Mouse (Mus musculus): ENCODE results near the gene Fkbp10. TPM values are rescaled to one million over a fixed set of nuclear protein-coding genes. Genes with fewer than 3 reads are reported as not detected.

The Fkbp10 gene
- total RNA-seq, 2 experiments from 2014 or later: 4.7 to 5.7 TPM

DNA sequence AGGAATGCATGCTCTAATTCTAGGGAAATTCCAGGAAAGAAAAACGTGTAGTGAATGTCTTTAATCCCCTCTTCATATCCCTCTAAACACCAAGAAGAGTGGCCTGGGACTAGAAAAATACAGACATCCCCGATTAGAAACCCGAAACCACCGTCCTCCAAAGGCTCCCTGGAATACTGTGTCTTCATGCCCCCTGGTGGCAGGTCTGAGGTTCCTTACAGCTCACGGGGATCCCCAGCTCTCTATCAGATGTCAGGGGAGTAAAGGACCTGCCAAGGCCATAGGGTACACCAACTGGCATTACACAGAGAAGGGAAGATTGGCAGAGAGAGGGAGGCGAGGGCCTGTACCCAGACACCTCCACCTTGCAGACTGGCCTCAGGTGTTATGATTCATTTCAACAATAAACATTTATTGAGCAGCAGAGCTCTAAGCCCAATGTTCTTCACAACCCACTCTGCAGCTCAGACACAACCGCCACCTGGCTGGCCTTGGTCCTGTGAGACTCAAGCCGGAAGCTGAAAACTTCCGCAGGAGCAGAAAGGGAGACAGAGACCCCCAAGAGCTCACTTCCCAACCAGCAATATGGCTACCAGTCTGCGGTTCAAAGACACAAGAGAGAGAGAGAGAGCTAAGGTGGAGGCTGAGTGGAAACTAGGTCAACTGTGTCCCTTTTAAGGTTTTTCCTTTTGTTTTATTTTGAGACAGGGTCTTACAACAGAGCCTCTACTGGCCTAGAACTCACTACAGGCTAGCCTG, 7.2 kb upstream of the Fkbp10 start:
- intact Hi-C loops (cut with DNase I): loop anchor here (1.0 kb wide), 1 partner anchor 46 kb away; no protein-coding TSS in a partner anchor
- DNase-seq (ENCODE audit: low spot score in 2 of 2): peak; percentile 62 to 69

DNA sequence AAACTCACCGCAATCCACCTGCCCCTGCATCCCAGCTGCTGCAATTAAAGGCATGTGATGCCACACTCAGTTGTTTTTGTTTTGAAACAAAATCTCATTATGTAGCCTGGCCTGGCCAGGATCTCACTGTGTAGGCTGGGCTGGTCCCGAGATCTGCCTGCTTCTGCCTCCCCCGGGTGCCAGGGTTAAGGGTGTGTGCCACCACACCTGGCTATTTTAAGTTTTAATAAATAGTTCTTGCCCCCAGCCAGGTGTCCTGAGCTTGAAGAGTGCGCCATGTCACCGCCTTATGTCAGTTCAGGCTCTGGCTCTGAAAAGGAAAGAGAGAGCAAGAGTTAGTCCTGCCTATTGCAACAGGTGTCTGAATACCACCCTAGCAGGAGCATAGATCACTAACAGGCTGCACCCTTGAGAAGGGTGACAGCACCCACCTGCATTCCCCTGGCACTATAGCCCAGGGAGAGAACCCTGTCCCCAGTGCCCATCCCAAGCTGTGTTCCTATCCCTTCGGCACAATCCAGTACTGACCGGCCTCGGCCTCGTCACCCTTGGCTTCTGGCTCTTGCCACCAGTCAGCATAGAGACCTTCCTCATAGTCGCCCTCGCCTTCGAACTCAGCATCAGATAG, 6.5 kb upstream of the Fkbp10 start:
- no peak for DNase-seq (ENCODE audit: low spot score in 2 of 2)
- intact Hi-C loops (cut with DNase I): loop anchor here (1.0 kb wide), 1 partner anchor 47 kb away; no protein-coding TSS in a partner anchor

DNA sequence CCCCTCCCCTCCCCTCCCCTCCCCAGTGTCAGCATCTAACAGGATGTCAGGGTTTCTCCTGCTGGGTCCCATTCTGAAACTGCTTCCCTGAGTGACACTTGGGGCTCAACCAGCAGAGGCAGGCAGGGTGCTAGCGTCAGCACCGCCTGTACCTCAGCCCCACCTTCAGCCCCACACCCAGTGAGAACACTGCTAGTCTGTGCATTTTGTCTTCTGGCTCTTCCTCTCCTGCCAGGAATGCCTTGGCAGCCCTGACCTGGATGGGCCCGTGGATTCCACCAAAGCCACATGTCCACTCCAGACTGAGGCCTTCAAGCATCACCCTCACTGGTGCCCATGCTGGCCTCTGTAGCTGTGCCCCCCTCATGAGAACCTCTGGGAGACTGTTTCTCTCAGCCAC, 5.8 kb upstream of the Fkbp10 start:
- no peak for DNase-seq (ENCODE audit: low spot score in 2 of 2)
- intact Hi-C loops (cut with DNase I): no loop called here

DNA sequence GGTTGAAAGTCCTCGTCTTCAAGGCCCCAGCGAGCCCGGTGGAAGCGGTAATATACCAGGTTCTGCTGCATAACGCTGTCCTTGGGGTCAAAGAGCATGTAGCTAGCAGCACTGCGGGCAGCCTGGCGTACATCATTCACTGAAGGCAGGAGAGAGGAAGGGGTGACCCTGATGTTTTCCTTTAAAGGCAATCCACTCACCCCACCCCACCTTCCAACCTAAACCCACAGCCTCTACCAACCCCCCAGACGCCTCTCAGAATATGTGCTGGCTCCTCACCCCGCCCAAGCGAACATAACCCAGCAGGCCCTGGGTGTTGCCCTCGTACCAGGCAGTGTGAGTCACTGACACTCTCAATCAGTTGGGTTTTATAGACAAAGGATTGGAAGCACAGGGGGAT, 3.8 kb upstream of the Fkbp10 start:
- intact Hi-C loops (cut with DNase I): no loop called here
- DNase-seq (ENCODE audit: low spot score in 2 of 2): no peak

DNA sequence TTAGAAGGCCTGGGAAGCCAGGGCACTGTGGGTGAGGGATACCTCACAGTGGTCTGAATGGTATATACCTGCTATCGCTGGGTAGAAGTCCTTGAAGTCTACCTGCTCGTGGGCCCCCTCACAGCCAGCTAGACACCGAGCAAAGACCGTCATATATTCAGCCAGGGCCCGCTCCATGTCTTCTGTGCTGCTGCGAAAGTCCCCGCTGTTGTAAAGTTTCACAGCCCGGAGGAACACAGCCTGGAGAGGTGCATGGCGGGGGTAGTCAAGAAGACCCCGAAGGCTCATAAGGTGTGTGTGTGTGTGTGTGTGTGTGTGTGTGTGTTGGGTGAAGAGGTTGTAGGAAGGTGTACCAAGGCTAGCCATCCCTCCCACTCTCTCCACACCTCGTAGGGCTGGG, 2.0 kb upstream of the Fkbp10 start:
- intact Hi-C loops (cut with DNase I): no loop called here
- DNase-seq (ENCODE audit: low spot score in 2 of 2): no peak

DNA sequence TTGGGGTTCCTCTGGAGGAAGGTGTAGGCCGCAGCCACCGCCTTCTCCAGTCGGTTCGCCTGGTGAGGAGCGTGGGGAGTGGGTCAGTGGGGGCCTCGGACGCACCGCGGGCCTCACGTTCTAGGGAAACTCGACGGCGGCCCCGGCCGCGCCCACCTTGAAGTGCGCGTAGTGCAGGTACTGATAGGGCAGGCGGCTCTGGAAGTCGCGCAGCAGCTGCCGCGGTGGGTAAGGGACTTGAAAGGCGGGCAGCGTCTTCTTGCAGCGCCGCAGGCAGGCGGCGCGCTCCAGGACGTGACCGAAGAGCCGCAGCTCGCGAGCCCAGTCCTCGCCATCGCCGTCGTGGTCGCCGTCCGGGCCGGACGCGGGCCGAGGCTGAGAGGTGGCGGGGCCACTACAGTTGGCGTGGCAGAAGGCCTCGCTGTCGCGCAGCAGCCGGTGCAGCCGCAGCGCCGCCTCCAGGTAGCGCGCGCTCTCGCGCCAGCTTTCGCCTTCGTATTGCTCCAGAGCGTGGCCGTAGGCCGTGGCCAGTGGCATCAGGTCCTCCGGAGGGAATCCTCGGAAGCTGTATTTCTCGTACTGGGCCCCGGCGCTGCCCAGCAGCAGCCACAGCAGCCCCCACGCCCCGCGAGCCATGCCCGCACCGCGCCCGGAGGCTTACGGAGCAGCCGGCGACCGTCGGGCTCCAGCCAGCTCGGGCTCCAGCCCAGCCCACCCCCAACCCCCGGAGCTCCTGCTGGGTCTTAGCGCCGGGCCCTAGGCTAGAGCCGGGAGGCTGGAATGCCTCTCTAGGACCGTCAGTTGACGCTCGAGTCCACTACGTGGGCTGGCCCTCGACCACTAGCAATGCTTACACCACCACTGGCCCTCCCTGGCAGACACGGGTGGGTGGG, 1.2 kb upstream of the Fkbp10 start, which contains the start of gene P3h4:
P3h4 (minus strand) TSS at position 816 of the 893 bp plus-strand sequence.
- DNase-seq (ENCODE audit: low spot score in 2 of 2): peak; percentile 65 to 80
- intact Hi-C loops (cut with DNase I): no loop called here

DNA sequence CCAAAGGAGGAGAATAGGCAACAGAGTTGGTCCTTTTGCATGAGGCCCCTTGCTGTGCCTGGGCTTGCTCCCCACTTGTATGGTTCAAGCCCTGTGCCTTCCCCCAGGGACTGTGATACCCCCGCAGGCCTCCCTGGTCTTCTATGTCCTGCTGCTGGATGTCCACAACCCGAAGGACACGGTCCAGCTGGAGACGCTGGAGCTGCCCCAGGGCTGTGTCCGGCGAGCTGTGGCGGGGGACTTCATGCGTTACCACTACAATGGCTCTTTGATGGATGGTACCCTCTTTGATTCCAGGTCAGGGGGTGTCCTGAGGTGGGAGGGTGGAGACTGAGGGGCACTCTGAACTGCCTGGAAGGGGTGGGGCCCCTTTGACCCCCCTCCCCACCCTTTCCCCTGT, 6.0 kb downstream of the Fkbp10 start:
- intact Hi-C loops (cut with DNase I): no loop called here
- DNase-seq (ENCODE audit: low spot score in 2 of 2): no peak

DNA sequence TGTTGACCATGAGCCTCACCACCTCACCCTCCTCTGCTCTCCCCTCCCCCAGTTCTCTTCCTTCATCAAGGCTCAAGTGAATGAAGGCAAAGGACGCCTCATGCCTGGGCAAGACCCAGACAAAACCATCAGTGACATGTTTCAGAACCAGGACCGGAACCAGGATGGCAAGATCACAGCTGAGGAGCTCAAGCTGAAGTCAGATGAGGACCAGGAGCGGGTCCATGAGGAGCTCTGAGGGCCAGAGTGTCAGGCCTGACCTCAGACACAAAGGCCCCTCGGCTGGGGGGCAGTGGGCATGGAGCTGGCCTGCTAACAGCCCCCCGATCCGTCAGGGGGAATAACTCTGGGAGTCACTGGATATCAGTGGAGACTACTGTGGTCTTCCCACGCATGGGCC, 8.3 kb downstream of the Fkbp10 start:
- intact Hi-C loops (cut with DNase I): no loop called here
- no peak for DNase-seq (ENCODE audit: low spot score in 2 of 2)

DNA sequence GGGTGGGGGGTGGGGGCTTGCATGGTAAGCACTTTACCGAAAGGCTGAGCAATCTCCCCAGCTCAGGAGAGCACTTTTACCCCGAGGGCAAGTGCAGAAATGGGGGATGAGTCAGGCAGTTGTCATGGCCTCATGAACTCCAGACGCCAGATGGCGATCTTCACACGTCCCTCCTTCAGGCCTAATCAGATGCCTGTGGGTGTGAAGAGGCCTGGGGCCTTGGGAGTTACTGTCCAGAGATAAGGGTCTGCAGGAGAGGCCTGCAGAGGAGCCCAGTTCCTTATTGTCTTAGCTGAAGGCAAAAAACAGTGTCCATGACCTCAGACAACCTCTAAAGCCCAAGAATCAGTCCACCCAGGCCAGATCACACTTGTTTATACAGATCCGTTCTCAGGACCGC, 10.4 kb downstream of the Fkbp10 start:
- intact Hi-C loops (cut with DNase I): loop anchor here (2.0 kb wide), 1 partner anchor 47 kb away; the partner anchor contains the start of gene Klhl11
- DNase-seq (ENCODE audit: low spot score in 2 of 2): peak; percentile 62 to 68

DNA sequence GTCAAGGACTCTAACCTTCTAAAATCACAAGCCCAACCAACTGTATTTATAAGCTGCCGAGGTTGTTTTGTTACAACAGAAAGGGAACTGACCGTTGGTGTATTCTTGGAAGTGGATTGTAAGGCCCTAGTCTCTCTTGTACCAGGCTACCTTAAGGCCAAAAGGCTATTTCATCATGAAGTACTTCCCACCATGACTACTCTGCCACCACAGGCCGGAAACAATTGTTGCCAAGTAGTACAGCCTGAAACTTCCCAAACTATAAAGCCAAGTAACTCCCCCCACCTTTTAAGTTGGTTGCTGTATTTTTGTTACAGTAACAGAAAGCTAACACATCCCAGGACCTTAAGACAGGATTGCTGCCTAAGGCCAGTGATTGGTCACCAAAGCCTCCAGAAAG, 11.3 kb downstream of the Fkbp10 start:
- intact Hi-C loops (cut with DNase I): loop anchor here (2.0 kb wide), 1 partner anchor 46 kb away; the partner anchor contains the start of gene Klhl11

DNA sequence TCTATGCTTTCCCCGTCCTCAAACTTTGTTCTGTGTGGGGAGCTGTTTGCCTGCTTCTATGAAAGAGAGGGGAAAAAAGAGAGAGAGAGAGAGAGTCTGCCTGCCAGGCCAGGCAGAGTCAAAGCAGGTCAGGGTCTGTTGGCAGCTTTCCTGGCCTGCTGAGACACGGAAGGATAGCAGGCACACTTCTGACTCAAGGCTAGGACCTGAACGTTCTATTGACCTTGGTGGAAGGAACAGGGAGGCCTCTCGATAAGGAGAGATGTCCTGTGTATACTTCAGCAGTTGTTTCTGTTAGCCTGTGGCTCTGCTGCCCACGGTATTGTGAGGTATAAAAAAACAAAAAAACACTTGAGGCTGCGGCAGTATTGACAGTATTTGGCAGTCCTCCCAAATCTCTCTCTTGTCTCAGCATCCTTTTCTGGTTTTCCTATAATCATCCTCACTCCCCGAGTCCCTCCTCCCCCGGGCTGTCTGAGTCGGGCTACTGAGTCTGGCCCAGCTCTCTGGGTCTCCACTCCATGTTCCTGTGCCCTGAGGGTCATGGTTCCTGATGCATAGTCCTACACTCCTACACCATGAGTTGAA, 13.2 kb downstream of the Fkbp10 start:
- DNase-seq (ENCODE audit: low spot score in 2 of 2): no peak
- intact Hi-C loops (cut with DNase I): no loop called here

More for the DNA sequence above, 11.3 kb downstream of the Fkbp10 start:
- no peak for DNase-seq (ENCODE audit: low spot score in 2 of 2)

DNA sequence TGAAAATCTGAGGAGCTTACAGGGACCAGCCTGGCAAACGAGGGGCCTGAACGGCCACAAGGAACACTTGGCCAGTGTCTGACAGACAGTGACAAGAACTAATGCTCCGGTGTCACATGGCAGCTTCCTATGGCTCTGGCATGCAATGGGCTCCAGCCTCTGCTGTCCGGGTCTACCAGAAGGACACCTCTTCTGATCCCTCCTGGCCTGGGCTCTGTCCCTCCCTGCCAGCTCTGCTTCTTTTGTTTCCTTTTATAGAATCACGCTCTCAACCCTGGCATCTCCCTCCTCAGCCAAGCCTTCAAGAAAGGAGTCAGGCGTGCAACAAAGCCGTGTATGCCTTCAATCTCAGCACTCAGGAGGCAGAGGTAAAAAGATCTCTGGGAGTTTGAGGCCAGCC, 14.6 kb downstream of the Fkbp10 start:
- intact Hi-C loops (cut with DNase I): no loop called here
- no peak for DNase-seq (ENCODE audit: low spot score in 2 of 2)

DNA sequence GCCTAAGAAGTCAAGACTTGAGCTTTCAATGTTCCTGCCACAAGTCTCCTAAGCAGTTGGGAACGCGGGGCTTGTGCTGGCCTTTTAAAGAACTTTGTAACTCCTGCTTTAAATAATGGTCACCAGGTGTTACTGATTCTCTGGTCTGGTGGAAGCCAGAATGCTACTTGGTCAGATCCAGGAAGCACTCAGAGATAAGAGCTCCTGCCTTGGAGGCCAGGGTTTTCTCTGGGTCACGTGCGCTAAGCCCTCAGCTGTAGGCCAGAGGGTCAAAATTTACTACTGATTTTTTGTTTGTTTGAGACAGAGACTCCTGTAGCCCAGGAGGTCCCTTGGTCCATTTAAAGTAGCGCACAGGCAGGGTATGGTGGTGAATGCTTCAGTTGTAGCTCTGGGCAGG, 16.5 kb downstream of the Fkbp10 start:
- no peak for DNase-seq (ENCODE audit: low spot score in 2 of 2)
- intact Hi-C loops (cut with DNase I): no loop called here

DNA sequence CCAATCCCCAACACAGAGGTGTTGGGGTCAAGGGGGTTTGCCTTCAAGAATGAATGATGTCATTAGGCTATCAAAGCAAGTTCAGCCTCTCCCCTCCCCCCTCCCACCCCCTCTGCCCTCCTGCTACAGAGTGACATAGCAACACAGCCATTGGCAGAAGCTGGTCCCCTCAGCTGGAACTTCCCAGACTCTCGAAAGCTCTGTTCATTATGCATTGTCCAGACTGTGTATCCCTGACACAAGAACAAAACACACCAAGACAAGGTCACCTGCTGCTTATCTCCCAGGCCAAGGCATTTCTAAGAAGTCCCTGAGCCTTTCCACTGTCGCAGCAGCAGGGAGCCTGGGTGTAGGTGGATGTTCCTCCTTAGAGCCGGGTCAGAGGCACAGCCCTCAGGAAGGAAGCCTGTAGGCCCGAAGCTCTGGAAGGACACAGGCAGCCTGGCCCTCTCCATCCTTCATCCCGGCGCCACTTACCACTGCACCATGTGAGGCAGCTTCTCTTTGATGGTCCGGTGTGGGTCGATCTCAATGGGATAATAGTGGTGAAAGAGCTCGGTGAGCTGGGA, 20.3 kb downstream of the Fkbp10 start:
- intact Hi-C loops (cut with DNase I): no loop called here
- DNase-seq (ENCODE audit: low spot score in 2 of 2): no peak

DNA sequence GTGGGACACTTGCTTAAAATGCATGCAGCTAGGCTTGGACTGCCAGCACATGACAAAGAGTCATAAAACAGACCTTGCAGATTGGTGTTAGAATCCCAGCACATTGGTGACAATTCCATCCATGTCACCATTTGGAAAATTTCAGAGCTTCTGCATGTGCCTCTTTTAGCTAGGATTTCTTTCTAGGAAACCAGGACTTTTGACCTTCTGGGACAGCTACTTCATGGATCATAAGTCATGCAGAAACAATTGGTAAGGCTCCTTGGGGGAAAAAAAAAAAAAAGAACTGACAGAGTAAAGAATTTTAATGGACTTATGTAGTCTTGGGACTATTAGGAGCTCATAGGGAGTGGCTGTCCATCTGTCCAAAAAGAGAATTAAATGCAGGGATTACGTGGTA, 22.4 kb downstream of the Fkbp10 start:
- DNase-seq (ENCODE audit: low spot score in 2 of 2): no peak
- intact Hi-C loops (cut with DNase I): no loop called here

DNA sequence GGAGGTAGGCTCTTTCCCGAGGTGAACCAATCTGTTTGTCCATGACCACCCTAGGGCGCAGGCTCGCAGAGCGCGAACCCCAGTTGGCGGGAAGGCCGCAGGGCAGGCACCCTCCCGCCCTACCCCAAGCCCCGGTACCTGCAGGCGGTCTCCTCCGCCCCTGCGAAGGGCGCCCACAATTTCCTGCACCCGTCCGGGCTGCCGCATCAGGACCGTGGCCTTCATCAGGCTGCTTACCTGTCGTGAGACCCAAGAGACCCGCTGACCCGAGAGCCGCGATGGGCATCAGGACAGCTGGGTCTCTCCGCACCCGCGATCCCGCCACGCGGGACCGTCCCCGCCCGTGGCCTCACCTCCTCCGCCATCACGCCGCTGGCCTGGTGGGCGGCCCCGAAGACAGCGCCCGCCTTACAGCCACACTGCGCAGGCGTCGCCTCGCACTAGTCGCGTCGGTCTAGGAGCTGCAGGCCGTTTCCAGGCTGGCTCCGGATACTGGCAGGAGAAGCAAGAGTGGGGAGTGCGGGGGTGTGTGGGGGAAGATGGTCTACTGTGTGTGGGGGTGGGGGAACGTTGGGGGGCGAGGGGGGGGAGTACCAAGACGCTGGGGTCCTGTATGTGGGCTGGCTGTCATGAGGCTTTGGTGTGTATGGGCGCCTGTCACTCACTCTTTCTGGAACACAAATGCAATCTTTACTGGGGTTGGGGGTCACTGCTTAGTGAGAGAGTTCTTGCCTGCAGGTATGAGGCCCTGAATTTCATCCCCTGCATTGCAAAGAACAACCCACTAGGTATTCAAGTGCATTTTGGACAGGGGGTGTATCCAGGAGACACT, 25.4 kb downstream of the Fkbp10 start:
- intact Hi-C loops (cut with DNase I): no loop called here

DNA sequence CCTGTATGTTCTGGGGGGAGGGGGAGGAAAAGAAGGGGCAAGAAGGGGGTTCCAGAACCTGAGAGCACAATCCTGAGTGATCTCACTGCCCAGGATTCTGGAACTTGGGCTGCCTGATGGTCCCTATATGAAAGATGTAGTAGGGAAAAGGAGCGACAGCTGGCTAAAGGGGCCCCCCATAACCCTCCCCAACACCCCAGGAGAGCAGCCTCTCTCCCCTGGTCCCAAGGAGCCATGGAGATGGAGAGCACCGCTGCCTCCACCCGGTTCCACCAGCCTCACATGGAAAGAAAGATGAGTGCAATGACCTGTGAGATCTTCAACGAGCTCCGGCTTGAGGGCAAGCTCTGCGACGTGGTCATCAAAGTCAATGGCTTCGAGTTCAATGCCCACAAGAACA, 26.3 kb downstream of the Fkbp10 start, which contains the start of the genes Nt5c3b and Klhl10:
Nt5c3b (minus strand) TSS at position 12 of the 400 bp plus-strand sequence.
Klhl10 (plus strand) TSS at position 121 of the 400 bp plus-strand sequence.
- intact Hi-C loops (cut with DNase I): no loop called here
- DNase-seq (ENCODE audit: low spot score in 2 of 2): no peak

More for the DNA sequence above, 25.4 kb downstream of the Fkbp10 start:
- DNase-seq (ENCODE audit: low spot score in 2 of 2): peak; percentile 85 to 87

DNA sequence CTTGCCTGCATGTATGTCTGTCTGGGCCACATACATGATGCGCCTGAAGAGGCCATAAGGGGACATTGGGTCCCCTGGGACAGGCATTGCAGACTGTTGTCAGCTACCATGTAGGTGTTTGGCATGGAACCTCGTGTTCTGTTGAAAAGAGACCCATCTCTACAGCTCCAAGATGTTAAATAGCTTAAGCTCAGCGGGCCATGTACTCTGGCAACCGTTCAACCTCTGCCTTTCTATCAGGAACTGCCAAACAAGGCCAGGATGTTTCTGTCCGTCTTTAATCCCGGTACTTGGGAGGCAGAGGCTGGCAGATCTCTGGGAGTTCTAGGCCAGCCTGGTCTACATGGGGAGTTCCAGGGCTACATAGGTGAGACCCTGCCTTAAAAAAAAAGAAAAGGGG, 27.1 kb downstream of the Fkbp10 start:
- DNase-seq (ENCODE audit: low spot score in 2 of 2): no peak
- intact Hi-C loops (cut with DNase I): no loop called here
